Mouse (Mus musculus): Measurements from ENCODE around the gene Ppm1e. TPM values are rescaled to one million over a fixed set of nuclear protein-coding genes. Genes with fewer than 3 reads are reported as not detected.

Gene Ppm1e
- polyA plus RNA-seq, 1 experiment from 2014 or later = 9.2 TPM

GRCm38 (mm10) chr11:87295636-87296035 is 63.2 kb downstream of the Ppm1e start:
- no peak for DNase-seq (ENCODE audit: low spot score)
- Histone ChIP-seq H3K4me1 (replicated peaks) (no peaks in the 10 kb centered on the region), H3K36me3 (no peaks in the 10 kb centered on the region), H3K27ac (no peak overlapping the region), H3K27me3 (ENCODE audit: insufficient read depth, poor library complexity, severe bottlenecking) (no peaks in the 10 kb centered on the region), H3K9me3 (no peaks in the 10 kb centered on the region), H3K4me3 (no peak overlapping the region)
- 91% methylated on average over 2 of the region's 2 CpGs for WGBS

DNA sequence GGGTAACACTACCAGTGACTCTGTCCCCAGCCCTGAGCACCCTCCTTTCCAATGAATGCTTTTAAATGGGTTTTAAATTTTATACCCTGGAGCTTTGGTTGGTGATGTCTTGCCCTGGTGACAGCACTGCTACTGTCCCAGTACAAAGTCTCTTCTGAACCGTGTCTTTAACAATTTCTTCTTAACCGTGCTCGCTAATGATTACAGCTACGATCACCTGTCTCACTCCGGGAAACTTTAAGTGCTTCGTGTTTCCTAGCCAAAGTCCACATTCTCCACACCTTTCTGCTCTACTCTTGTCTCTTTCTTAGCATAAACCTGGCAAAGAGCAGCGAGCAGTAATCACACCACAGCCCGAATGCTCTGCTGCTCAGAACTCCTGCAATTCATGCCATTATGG is 69.5 kb downstream of the Ppm1e start:
- DNase-seq (ENCODE audit: low spot score) = no peak
- Histone ChIP-seq H3K4me3 (no peak overlapping the region), H3K27me3 (ENCODE audit: insufficient read depth, poor library complexity, severe bottlenecking) (no peaks in the 10 kb centered on the region), H3K36me3 (no peaks in the 10 kb centered on the region), H3K9me3 (no peaks in the 10 kb centered on the region), H3K4me1 (replicated peaks) (no peaks in the 10 kb centered on the region), H3K27ac (no peak overlapping the region)
- 90% methylated on average over 8 of the region's 8 CpGs for WGBS

DNA sequence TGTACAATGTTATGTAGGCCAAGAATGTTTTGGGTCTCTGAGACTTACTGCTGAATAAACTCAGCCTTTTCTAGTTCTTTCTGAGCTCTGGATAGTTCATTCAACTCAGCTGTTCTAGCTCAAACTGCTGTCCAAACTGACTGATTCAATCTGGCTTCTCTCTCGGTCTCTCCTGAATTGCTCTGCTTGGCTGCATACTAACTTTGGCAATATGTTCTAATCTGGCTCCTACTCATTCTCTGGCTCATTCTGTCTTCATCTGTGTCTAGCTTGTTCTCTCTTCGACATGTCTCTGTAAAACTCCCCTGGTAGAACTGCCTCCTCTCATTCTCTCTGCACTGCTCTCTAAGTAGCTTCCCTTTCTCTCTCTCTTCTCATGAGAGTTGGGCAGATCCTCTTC is 72.6 kb downstream of the Ppm1e start:
- no peak overlapping the region for H3K27ac ChIP-seq
- no peaks in the 10 kb centered on the region for H3K9me3 ChIP-seq
- H3K27me3 ChIP-seq (ENCODE audit: insufficient read depth, poor library complexity, severe bottlenecking) = no peaks in the 10 kb centered on the region
- WGBS = 91% methylated on average over 2 of the region's 2 CpGs
- H3K4me1 ChIP-seq (replicated peaks) = peaks cover 5% of the 10 kb centered on the region; the same call in 1 of the 2 replicates
- DNase-seq (ENCODE audit: low spot score) = no peak
- no peak overlapping the region for H3K4me3 ChIP-seq
- H3K36me3 ChIP-seq = no peaks in the 10 kb centered on the region

DNA sequence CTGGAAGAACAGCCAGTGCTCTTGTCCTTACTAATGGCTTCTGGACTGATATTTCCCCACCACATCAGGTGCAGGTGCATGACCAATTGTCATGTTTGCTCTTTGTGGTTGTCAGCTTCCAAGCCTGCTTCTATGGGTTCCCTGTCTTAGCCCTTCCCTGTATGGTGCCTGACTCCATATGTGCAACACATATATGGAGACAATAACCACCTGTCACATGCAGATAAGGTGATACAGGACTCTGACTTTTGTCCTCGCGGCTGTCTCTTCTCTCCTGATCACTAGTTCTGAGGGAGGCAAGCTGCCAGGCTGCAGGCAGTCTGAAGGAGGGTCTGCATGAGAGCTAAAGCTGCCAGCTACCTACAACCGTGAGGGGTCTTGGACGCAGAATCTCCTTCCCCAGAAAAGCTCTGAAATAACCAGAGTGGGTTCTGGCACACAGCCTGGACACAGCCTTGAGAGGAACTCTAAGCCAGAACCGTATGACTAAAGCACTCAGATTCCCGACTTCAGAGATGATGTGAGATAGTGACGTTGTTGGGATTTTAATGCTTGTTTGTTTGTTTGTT is 76.8 kb downstream of the Ppm1e start:
- no peaks in the 10 kb centered on the region for H3K9me3 ChIP-seq
- H3K36me3 ChIP-seq = no peaks in the 10 kb centered on the region
- WGBS = 86% methylated on average over 7 of the region's 7 CpGs
- H3K4me3 ChIP-seq = no peak overlapping the region
- no peak for DNase-seq (ENCODE audit: low spot score)
- H3K4me1 ChIP-seq (replicated peaks) = peaks cover 14% of the 10 kb centered on the region
- H3K27me3 ChIP-seq (ENCODE audit: insufficient read depth, poor library complexity, severe bottlenecking) = no peaks in the 10 kb centered on the region
- H3K27ac ChIP-seq = no peak overlapping the region

DNA sequence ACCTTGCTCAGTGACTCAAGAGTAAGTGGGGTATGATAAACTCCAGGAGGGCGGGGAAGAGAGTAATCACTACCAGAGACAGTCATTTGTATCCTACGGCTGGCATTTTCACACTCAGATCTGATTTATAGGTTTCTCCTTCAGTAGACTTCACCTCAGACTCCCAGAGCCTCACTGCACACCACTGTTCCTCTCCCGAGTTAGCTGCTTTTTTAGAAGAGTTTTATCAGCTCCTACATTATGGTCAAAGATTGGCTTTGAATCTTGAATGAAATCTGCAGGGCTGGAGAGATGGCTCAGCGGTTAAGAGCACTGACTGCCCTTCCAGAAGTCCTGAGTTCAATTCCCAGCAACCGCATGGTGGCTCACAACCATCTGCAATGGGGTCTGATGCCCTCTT is 79.4 kb downstream of the Ppm1e start:
- Histone ChIP-seq H3K36me3 (peaks cover 3% of the 10 kb centered on the region; the same call in 1 of the 2 replicates), H3K27ac (no peak overlapping the region), H3K4me1 (replicated peaks) (peaks cover 24% of the 10 kb centered on the region), H3K4me3 (no peak overlapping the region), H3K27me3 (ENCODE audit: insufficient read depth, poor library complexity, severe bottlenecking) (no peaks in the 10 kb centered on the region), H3K9me3 (no peaks in the 10 kb centered on the region)
- 87% methylated on average over 5 of the region's 5 CpGs for WGBS
- DNase-seq (ENCODE audit: low spot score) = no peak

GRCm38 (mm10) chr11:87278807-87279206 is 80.0 kb downstream of the Ppm1e start:
- peaks cover 24% of the 10 kb centered on the region for H3K4me1 ChIP-seq (replicated peaks)
- no peaks in the 10 kb centered on the region for H3K27me3 ChIP-seq (ENCODE audit: insufficient read depth, poor library complexity, severe bottlenecking)
- no peaks in the 10 kb centered on the region for H3K9me3 ChIP-seq
- peaks cover 3% of the 10 kb centered on the region; the same call in 1 of the 2 replicates for H3K36me3 ChIP-seq
- no peak overlapping the region for H3K27ac ChIP-seq
- 87% methylated on average over 4 of the region's 4 CpGs for WGBS
- DNase-seq (ENCODE audit: low spot score) = no peak
- H3K4me3 ChIP-seq = no peak overlapping the region

- Histone ChIP-seq H3K36me3 (peaks cover 3% of the 10 kb centered on the region; the same call in 1 of the 2 replicates), H3K9me3 (peaks cover 2% of the 10 kb centered on the region; the same call in 1 of the 2 replicates), H3K27me3 (ENCODE audit: insufficient read depth, poor library complexity, severe bottlenecking) (no peaks in the 10 kb centered on the region), H3K27ac (0 out of 2 replicates have a peak overlapping the region, but pooled peaks have one; percentile 40), H3K4me3 (no peak overlapping the region), H3K4me1 (replicated peaks) (peaks cover 19% of the 10 kb centered on the region)
- DNase-seq (ENCODE audit: low spot score) = peak; percentile 27
- WGBS = 7% methylated on average over 5 of the region's 5 CpGs
Measured at GRCm38 (mm10) chr11:87276240-87276985, 82.4 kb downstream of the Ppm1e start.

GRCm38 (mm10) chr11:87275420-87276048 is 83.3 kb downstream of the Ppm1e start:
- Histone ChIP-seq H3K27me3 (ENCODE audit: insufficient read depth, poor library complexity, severe bottlenecking) (no peaks in the 10 kb centered on the region), H3K9me3 (peaks cover 3% of the 10 kb centered on the region; the same call in 1 of the 2 replicates), H3K27ac (no peak overlapping the region), H3K4me1 (replicated peaks) (peaks cover 24% of the 10 kb centered on the region), H3K36me3 (peaks cover 3% of the 10 kb centered on the region; the same call in 1 of the 2 replicates), H3K4me3 (no peak overlapping the region)
- no peak for DNase-seq (ENCODE audit: low spot score)
- WGBS = 75% methylated on average over 7 of the region's 7 CpGs

DNA sequence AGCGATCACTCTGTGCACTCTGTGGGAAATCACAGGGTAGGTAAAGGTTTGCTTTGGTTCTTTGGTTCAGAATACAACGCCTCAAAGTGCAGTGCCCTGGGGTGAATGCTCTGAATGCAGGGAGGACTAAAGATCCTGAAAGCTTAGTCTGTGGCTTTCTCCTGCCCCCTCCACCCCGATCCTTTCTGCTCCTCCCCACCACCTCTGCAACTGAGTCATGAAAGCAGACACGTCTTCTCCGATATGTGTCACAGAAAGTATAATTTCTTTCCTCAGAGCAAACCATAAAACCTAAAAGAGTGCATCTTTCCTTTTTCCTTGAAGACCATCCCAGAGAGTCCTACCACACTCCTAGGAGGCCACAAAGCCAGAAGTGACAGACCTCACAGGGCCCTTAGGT is 86.1 kb downstream of the Ppm1e start:
- WGBS = 88% methylated on average over 5 of the region's 5 CpGs
- Histone ChIP-seq H3K27me3 (ENCODE audit: insufficient read depth, poor library complexity, severe bottlenecking) (no peaks in the 10 kb centered on the region), H3K27ac (no peak overlapping the region), H3K4me1 (replicated peaks) (peaks cover 20% of the 10 kb centered on the region), H3K36me3 (peaks cover 3% of the 10 kb centered on the region; the same call in 1 of the 2 replicates), H3K9me3 (peaks cover 3% of the 10 kb centered on the region; the same call in 1 of the 2 replicates), H3K4me3 (no peak overlapping the region)
- DNase-seq (ENCODE audit: low spot score) = no peak

GRCm38 (mm10) chr11:87271479-87271878 is 87.3 kb downstream of the Ppm1e start:
- Histone ChIP-seq H3K27me3 (ENCODE audit: insufficient read depth, poor library complexity, severe bottlenecking) (no peaks in the 10 kb centered on the region), H3K27ac (no peak overlapping the region), H3K9me3 (peaks cover 3% of the 10 kb centered on the region; the same call in 1 of the 2 replicates), H3K36me3 (peaks cover 3% of the 10 kb centered on the region; the same call in 1 of the 2 replicates), H3K4me3 (no peak overlapping the region), H3K4me1 (replicated peaks) (peaks cover 10% of the 10 kb centered on the region)
- WGBS = 95% methylated on average over 1 of the region's 1 CpGs
- no peak for DNase-seq (ENCODE audit: low spot score)

DNA sequence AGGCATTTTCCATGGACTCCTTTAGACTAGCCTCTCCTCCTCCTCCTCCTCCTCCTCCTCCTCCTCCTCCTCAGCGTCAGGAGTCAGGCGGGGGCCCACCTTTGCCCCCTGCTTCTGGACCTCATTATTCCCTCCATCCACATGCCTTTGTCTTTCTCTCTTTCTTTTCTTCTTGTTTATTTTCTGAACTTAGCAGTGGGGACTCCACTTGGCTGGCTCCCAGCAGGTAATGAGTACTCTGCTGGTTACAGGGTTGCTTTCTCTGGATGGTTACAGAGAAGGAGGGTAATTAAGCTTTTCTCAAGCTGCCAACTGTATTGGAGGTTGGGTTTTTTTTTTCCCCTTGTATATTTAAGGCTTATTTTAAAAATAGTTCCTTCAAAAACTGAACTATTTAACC is 87.9 kb downstream of the Ppm1e start:
- 11% methylated on average over 2 of the region's 2 CpGs for WGBS
- peak; percentile 35 for DNase-seq (ENCODE audit: low spot score)

DNA sequence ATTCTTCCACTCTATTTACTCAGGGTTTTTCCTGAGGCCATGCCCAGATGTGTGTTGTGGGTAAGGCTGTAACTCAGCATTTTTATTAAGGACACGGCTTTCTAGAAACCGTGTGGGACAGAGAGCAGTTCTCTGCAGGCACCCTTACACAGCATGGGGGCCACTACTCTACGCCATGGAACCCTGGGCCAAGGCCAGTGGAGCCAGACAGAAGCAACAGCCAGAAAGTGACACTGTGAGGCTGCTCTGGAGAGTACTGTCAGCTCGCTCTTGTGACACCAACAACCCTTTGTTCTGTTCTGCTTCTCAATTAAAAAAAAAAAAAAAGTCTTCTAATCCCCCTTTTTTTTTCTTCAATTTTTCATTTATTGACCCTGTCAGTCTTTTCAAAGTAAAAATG is 88.4 kb downstream of the Ppm1e start:
- Histone ChIP-seq H3K4me1 (replicated peaks) (peaks cover 5% of the 10 kb centered on the region), H3K27ac (peak overlapping the region; percentile 74; the same call in 1 of the 2 replicates), H3K36me3 (peaks cover 3% of the 10 kb centered on the region; the same call in 1 of the 2 replicates), H3K9me3 (peaks cover 3% of the 10 kb centered on the region; the same call in 1 of the 2 replicates), H3K27me3 (ENCODE audit: insufficient read depth, poor library complexity, severe bottlenecking) (no peaks in the 10 kb centered on the region), H3K4me3 (no peak overlapping the region)
- peak; percentile 12 for DNase-seq (ENCODE audit: low spot score)
- 30% methylated on average over 4 of the region's 4 CpGs for WGBS

More for the DNA sequence above, 87.9 kb downstream of the Ppm1e start:
- Histone ChIP-seq H3K27ac (peak overlapping the region; percentile 73), H3K27me3 (ENCODE audit: insufficient read depth, poor library complexity, severe bottlenecking) (no peaks in the 10 kb centered on the region), H3K4me1 (replicated peaks) (peaks cover 5% of the 10 kb centered on the region), H3K4me3 (0 out of 2 replicates have a peak overlapping the region, but pooled peaks have one; percentile 2), H3K36me3 (peaks cover 3% of the 10 kb centered on the region; the same call in 1 of the 2 replicates), H3K9me3 (peaks cover 3% of the 10 kb centered on the region; the same call in 1 of the 2 replicates)
